Mouse (Mus musculus): ENCODE measurements around the gene Gm9639.
"Not testable (repeated sequence)": the region's sequence is repeated elsewhere in the genome, so short reads cannot be mapped to it uniquely, and the experiment has no call there.

Gm9639 gene

DNA sequence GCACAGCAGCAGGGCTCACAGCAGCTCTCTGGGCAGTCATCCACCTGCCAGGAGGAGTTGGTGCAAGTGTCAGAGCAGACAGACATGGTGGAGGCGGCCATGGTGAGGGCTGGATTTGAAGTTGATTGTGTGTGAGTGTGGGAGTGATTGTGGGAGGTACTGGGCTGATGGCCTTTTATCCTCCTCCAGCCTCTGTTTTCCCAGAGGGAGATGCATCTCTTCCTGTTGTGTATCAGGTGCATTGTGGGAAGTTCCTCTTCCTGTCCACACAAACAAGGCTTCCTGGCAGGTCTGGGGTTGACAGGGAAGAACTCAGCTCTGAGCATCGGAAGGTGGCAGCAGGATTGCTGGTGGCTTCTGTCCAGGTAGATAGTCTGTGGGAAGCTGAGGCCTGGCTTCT, at the start of gene Gm9639:
Gm9639 (minus strand) TSS at position 101 of the 400 bp plus-strand sequence.
- DNase-seq (ENCODE audit: low spot score in 2 of 2), result no peak

DNA sequence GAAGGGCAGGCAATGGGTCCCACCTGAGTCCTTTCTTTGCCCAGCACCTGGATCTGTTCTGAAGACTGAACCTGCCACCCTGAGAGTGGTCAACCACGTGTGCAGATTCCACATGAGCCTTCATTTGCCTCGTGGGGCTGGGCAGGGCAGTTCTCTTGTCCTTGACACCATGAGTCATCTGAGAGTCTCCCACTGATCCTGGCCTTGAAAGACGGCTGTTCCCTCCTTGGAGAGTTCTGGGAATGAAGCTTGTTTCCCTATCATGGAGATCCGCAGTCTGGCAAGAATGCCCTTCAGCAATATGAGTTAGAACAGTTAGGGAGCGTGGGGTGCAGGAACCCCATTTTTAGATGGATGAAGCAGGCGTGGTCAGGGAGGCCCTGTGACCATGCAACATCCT, 44.1 kb upstream of the Gm9639 start:
- DNase-seq (ENCODE audit: low spot score in 2 of 2), result no peak

DNA sequence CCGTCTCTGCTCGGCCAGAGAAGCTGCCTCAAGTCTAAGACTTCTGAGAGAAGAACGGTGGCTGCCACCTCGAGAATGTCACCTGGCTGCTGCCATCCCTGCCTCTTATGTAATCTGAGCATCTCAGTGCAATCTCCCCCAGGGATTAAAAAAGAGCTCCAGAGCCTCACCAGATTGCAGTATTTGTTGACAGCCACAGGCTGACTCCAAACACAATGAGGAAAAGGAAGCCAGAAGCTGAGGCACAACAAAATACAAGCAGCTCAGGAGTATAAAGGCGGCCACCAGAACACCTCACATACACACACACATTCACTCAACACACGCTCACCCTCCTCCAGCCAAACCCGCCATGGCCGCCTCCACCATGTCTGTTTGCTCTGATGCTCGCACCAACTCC, 40.8 kb upstream of the Gm9639 start, which contains the start of gene Krtap10-10:
Krtap10-10 (plus strand) TSS at position 301 of the 400 bp plus-strand sequence.
- no peak for DNase-seq (ENCODE audit: low spot score in 2 of 2)

DNA sequence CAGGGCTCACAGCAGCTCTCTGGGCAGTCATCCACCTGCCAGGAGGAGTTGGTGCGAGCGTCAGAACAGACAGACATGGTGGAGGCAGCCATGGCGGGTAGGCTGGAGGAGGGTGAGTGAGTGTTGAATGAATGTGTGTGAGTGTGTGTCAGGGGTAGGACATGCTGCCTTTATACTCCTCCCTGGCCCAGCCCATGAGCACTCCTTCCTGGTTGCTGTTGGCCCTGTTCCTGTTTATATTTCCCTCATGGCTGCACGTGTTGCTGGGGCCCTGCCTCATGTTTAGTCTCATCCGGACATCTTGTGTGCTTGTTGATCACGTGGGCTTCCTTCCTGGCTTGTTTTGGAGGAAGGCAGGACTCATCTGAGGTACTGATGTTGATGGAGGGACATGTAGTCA, 32.1 kb upstream of the Gm9639 start, which contains the start of gene Krtap10-4:
Krtap10-4 (minus strand) TSS at position 145 of the 400 bp plus-strand sequence.
- DNase-seq (ENCODE audit: low spot score in 2 of 2), result no peak

DNA sequence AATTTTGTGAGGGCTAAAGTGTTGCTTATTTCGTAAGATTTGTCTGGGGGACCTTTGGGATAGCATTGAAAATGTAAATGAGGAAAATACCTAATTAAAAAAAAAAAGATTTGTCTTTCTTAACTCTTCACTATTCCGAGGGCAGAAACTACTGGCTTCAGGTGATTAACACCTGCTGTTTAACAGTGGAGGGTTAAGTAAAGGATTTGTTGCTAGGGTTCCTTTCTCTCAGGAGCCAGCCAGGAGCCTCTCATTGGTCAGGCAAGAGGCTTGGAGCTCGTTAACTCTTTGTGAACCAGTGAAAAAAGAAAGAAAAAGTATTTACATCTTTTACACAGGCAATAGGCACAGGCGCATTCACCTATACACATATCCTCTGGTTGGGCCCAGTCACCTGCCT, 24.3 kb upstream of the Gm9639 start:
- DNase-seq (ENCODE audit: low spot score in 2 of 2), result no peak

DNA sequence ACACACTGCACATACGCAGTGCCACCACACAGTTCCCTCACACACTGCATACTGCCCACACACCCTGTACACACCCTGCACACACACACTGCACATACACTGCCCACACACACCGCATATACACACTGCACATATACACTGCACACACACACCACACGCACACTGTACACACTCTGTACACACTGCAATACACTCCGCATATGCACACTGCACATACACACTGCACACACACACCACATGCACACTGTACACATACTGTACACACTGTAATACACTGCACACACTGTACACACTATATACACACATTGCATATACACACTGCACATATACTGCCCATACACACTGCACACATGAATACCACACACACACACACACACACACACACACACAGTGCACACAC, 23.6 kb upstream of the Gm9639 start:
- DNase-seq (ENCODE audit: low spot score in 2 of 2), result no peak

DNA sequence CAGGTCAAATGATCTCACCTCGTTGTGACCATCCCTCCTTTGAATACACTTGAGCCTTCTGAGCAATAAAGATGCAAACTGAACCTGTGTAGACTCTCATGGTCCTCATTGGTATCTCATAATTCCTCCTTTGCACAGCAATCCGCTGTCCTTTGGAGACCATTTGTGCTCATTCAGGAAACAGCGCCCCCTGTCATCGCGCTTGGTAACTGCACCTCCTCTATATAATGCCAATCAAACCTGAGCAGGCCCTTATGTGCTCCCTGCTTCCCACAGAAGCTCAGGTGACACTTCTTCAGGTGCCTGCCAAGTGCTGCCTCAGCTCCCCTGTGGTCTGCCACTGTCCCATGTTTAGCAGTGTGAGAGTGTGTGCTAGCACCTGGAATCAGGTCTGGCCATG, 20.6 kb upstream of the Gm9639 start:
- DNase-seq (ENCODE audit: low spot score in 2 of 2), result no peak

DNA sequence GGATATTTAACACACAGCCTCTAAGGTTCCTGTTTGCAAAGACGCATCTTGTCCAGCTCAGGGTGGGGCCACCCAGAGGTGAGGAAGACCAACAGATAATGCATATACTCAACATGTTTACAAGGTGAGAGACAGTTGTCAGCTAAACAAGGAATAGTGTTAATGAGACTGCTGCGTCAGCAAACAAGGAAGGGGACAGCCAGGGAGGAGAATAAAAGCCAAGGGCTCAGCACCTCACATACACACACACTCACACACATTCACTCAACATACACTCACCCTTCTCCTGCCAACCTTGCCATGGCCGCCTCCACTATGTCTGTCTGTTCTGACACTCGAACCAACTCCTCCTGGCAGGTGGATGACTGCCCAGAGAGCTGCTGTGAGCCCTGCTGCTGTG, 19.5 kb upstream of the Gm9639 start, which contains the start of gene Gm2696:
Gm2696 (plus strand) TSS at position 301 of the 400 bp plus-strand sequence.
- DNase-seq (ENCODE audit: low spot score in 2 of 2), result no peak

DNA sequence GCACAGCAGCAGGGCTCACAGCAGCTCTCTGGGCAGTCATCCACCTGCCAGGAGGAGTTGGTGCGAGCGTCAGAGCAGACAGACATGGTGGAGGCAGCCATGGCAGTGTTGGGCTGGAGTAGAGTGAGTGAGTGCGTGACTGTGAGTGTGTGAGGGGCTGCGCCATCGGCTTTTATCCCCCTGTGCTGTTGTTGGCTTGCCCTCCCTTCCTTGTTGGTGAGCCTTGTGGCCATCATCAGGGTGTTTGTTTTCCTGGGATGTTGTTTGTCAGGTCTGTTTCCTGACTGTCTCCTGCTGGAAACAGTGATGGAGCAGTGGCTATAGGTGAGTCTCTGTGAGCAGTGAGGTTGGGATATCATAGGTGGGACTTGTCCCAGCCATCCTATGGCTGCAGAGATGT, 16.9 kb upstream of the Gm9639 start, which contains the start of gene Gm9507:
Gm9507 (minus strand) TSS at position 101 of the 400 bp plus-strand sequence.
- DNase-seq (ENCODE audit: low spot score in 2 of 2), result no peak

DNA sequence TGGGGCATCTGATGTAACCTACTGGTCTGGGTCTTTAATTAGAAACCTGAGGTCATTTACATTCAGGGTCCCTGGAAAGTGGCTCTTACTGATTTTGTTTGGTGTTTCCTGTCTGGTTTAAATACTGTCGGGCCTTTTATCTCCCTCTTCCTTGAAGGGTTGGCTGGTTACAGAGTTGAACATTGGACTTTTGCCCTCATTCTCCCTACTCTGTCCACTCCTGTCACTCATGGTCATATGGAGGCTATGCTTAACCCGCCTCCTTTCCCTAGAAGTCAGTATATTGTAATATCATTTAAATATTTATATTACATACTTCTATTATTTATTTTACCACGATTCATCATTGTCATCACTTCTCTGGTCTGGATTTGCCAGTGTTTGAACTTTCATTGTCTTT, 9.2 kb upstream of the Gm9639 start:
- DNase-seq (ENCODE audit: low spot score in 2 of 2), result no peak

DNA sequence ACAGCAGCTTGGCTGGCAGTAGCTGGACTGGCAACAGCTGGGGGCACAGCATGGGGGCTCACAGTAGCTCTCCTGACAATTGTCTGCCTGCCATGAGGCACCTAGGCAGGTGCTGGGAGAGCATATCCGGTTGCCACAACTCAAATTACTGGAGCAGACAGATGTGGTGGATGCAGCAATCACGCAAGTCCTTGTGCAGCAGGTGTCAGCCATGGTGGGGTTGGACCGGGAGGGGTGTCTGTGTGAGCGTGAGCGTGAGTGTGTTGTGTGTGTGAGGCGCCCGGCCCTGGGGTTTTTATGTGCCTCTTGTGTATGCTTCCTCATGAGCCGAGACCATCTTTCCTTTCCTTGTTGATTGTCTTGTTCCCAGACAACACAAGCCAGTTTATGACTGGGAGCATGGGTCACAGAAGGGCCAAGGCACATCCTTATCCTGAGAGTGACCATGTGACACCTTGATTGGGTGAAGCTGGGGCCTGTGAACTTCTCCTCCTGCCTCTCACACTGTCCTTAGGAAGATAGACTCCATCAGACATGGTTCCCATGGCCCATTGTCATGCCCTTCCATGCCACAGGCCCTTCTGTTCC, 4.1 kb upstream of the Gm9639 start, which contains the start of gene Gm19668:
Gm19668 (minus strand) TSS at position 213 of the 588 bp plus-strand sequence.
- DNase-seq (ENCODE audit: low spot score in 2 of 2), result no peak

DNA sequence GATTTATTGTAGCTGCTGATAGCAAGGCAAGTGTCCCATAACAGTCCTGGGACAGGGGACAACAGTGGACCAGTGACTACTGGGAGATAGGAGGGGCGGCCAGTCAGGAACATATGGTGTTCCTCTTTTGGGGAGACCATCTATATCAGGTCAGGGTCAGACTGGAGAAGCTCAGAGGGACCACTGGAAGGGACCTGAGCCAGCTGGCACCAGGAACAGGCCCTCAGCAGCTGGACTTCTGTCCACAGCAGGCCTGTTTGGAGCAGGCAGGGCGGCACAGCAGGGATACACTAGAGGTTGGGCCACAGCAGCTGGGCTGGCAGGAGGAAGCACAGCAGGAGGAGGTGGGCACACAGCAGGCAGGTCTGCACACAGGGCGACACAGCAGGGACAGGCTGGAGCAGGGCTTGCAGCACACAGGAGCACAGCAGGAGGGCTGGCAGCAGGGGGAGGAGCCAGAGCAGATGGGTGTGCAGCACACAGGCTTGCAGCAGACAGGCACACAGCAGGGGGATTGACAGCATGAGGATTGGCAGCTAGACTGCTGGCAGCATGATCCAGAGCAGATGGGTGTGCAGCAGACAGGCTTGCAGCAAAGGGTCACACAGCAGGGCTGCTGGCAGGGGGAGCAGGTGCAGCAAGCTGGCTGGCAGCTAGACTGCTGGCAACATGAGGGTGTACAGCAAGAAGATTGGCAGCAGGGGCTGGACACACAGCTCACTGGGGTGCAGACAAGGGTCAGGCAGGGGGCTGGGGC, 3.5 kb upstream of the Gm9639 start:
- DNase-seq (ENCODE audit: low spot score in 2 of 2), result not testable (repeated sequence)

DNA sequence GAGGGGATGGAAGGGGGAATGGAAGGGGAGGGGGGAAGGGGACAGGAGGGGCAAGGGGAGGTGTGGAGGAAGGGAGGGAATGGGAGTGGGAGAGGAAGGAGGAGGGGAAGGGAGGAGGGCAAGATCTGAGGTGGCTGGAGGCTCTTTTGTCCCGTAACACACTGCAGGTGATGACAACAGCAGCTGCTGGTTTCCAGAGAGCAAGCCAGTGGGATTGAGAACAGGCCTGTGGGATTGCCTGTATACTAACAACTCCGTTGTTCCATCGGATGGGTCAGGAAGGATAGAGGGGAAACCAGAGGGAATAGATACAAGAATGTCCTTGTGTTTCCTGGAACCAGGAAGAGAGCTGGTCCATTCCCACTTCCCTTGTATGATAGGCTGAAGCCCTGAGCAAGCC, 2.8 kb upstream of the Gm9639 start:
- no peak for DNase-seq (ENCODE audit: low spot score in 2 of 2)

DNA sequence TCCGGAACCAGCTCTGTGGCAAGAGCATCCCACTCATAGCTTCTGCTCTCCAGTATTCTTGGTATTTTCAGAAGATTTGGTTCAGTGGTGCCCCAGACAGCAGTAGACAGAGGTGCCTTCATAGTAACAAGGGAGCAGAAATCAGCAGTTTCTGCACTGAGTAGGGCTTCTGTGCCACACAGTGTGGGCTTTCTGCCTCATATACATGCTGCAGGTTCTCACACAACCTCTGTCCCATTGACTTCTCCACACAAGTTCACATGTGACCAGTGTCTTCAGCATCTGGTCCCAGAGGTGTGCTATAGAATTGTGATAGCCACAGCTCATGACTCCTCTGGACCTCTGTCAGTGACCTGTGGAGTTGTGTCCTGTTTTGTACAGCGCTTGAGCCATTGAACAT, 6.3 kb downstream of the Gm9639 start:
- DNase-seq (ENCODE audit: low spot score in 2 of 2), result no peak

DNA sequence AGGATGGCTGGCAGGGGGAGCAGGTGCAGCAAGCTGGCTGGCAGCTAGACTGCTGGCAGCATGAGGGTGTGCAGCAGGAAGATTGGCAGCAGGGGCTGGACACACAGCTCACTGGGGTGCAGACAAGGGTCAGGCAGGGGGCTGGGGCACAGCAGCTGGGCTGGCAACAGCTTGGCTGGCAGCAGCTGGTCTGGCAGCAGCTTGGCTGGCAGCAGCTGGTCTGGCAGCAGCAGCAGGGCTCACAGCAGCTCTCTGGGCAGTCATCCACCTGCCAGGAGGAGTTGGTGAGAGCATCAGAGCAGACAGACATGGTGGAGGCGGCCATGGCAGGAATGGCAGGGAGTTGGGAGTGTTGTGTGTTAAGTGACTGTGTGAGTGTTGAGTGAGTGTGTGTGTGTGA, 7.0 kb downstream of the Gm9639 start, which contains the start of gene Gm7137:
Gm7137 (minus strand) TSS at position 325 of the 400 bp plus-strand sequence.
- not testable (repeated sequence) for DNase-seq (ENCODE audit: low spot score in 2 of 2)

DNA sequence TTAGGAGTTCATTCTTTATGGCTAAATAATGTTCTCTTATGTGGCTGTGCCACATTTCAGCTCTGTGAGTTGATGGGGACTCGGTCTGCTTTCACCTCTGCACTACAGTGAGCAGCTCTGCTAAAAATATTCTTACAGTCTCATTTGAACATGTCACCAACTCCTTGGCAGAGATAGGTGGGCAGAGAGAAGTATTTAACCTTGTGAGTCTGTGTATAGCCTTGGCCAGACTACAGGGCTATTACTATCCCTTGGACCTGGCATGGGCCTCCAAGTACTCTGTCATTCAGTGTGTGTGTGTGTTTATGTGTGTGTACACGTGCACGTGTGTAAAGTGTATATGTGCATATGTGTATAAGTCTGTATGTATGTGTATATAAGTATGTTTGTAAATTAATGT, 11.5 kb downstream of the Gm9639 start:
- not testable (repeated sequence) for DNase-seq (ENCODE audit: low spot score in 2 of 2)

DNA sequence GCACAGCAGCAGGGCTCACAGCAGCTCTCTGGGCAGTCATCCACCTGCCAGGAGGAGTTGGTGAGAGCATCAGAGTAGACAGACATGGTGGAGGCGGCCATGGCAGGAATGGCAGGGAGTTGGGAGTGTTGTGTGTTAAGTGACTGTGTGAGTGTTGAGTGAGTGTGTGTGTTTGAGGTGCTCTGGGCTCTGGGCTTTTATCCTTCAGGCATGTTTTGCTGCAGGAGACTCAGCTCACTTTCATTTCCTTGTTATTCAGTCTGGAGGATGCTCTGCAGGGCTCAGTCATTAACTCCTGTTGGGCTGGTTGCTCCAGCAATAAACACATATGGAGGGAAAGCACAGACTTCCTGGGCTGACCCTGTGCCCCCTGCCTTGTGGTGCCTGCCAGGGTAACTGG, 12.4 kb downstream of the Gm9639 start, which contains the start of gene Gm3250:
Gm3250 (minus strand) TSS at position 101 of the 400 bp plus-strand sequence.
- DNase-seq (ENCODE audit: low spot score in 2 of 2), result not testable (repeated sequence)

DNA sequence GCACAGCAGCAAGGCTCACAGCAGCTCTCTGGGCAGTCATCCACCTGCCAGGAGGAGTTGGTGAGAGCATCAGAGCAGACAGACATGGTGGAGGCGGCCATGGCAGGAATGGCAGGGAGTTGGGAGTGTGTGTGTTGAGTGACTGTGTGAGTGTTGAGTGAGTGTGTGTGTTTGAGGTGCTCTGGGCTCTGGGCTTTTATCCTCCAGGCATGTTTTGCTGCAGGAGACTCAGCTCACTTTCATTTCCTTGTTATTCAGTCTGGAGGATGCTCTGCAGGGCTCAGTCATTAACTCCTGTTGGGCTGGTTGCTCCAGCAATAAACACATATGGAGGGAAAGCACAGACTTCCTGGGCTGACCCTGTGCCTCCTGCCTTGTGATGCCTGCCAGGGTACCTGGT, 18.0 kb downstream of the Gm9639 start, which contains the start of gene Gm7138:
Gm7138 (minus strand) TSS at position 101 of the 400 bp plus-strand sequence.
- DNase-seq (ENCODE audit: low spot score in 2 of 2), result not testable (repeated sequence)

DNA sequence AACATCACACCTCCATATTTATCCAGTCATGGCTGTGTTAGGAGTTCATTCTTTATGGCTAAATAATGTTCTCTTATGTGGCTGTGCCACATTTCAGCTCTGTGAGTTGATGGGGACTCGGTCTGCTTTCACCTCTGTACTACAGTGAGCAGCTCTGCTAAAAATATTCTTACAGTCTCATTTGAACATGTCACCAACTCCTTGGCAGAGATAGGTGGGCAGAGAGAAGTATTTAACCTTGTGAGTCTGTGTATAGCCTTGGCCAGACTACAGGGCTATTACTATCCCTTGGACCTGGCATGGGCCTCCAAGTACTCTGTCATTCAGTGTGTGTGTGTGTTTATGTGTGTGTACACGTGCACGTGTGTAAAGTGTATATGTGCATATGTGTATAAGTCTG, 22.7 kb downstream of the Gm9639 start:
- not testable (repeated sequence) for DNase-seq (ENCODE audit: low spot score in 2 of 2)

DNA sequence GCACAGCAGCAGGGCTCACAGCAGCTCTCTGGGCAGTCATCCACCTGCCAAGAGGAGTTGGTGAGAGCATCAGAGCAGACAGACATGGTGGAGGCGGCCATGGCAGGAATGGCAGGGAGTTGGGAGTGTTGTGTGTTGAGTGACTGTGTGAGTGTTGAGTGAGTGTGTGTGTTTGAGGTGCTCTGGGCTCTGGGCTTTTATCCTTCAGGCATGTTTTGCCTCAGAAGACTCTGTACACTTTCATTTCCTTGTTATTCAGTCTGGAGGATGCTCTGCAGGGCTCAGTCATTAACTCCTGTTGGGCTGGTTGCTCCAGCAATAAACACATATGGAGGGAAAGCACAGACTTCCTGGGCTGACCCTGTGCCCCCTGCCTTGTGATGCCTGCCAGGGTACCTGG, 23.7 kb downstream of the Gm9639 start, which contains the start of gene Gm3238:
Gm3238 (minus strand) TSS at position 101 of the 400 bp plus-strand sequence.
- not testable (repeated sequence) for DNase-seq (ENCODE audit: low spot score in 2 of 2)

DNA sequence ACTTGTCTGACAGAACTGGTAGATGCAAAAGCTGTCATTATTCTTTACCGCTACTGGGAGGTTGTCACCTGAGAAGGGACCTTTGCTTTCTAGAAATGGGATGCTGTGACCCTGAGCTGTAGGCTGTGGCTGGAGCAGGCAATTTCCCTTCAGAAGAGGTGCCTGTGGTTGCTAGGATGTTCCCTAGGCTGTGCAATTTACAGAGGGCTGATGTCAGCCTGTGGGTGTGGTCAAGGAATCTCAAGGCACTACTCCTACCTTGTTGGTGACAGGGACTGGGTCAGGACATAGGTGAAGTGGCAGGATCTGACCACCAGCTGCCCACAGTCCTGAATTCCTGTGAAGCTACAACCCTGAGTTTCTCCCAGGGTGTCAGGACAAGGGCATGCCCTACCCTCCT, 25.1 kb downstream of the Gm9639 start:
- no peak for DNase-seq (ENCODE audit: low spot score in 2 of 2)

DNA sequence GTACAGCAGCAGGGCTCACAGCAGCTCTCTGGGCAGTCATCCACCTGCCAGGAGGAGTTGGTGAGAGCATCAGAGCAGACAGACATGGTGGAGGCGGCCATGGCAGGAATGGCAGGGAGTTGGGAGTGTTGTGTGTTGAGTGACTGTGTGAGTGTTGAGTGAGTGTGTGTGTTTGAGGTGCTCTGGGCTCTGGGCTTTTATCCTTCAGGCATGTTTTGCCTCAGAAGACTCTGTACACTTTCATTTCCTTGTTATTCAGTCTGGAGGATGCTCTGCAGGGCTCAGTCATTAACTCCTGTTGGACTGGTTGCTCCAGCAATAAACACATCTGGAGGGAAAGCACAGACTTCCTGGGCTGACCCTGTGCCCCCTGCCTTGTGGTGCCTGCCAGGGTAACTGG, 35.3 kb downstream of the Gm9639 start, which contains the start of gene Gm3233:
Gm3233 (minus strand) TSS at position 101 of the 400 bp plus-strand sequence.
- DNase-seq (ENCODE audit: low spot score in 2 of 2), result not testable (repeated sequence)

Data from urinary bladder, postnatal 36 days (tissue).